Mouse (Mus musculus) lung, adult 18-20 months (tissue): ENCODE measurements around the gene Pdcd10.

Experiments
- DNase-seq, 2 experiments: peaks; one replicate each; pipeline ENCODE4 v3.0.0; 2022; ENCODE audit warnings: mixed read lengths in 2 of 2

Gene Pdcd10

GRCm38 (mm10) chr3:75468154-75468553 is 88.5 kb downstream of the Pdcd10 start:
- DNase-seq: no peak
